Mouse (Mus musculus) cerebellum, adult 8-10 months (tissue): Measurements from ENCODE around the gene Rps15.
A peak's percentile ranks its signal among the peaks of the same experiment; 100 is the strongest.

Experiments used
- DNase-seq: peaks from one replicate; pipeline ENCODE4 v3.0.0; 2022

Rps15 gene

DNA sequence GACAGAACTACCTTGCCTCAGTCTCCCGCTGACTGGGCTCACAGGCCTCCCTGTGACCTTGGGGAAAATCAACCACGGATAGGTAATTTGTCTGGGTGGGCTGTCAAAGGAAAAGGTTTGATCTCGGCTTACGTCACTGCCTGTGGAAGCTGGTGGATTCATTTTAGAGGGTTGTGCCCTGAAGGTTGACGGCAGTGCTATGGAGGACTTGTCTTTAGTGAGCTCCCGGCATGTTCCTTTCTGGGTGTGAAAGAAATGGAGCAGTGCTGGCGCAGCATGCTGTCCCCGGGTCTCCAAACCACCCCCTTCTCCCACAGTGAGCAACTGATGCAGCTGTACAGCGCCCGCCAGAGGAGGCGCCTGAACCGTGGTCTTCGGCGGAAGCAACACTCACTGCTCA lies 1.1 kb downstream of the Rps15 start:
- no peak for DNase-seq

DNA sequence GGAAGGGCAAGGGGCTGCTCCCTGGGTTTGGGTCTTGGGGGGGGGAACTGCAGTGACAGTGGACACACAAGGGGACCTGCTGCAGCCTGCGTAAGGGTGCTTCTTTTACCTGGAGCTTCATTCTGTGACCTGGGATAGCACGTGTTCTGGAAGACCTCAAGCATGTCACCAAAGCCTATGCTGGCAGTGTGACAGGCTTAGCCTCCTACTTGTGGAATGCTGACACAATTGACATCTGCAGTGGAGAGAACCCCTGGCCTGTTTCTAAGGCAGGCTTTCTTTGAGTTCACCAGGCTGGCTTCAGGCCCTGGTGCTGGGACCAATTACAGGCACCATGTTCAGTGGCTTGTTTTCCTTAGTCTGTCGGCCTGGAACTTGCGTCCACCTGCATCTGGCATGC lies 2.1 kb downstream of the Rps15 start:
- DNase-seq, result no peak

DNA sequence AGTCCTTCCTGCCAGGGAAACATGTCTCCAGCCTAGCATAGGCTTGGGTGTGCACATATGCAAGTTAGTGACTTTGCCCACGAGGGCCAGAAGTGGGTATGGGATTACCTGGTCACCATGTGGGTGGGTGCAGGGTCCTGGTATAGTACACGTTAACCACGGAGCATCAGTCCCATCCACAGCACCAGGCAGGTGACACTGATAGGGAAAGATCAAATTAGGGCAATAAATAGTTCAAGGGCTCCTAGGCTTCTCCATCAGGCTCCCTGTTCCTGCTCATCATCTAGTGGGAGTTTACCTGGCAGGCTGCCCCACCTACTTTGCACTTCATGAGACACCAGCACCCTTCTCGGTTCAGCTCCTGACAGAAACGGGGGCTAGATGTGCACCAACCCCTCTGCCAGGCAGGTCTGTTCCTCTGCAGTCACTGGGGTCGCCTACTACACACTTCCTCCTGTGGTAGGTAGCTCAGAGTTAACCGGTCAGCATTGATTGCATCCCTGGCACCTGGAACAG lies 2.6 kb downstream of the Rps15 start:
- DNase-seq, result no peak

DNA sequence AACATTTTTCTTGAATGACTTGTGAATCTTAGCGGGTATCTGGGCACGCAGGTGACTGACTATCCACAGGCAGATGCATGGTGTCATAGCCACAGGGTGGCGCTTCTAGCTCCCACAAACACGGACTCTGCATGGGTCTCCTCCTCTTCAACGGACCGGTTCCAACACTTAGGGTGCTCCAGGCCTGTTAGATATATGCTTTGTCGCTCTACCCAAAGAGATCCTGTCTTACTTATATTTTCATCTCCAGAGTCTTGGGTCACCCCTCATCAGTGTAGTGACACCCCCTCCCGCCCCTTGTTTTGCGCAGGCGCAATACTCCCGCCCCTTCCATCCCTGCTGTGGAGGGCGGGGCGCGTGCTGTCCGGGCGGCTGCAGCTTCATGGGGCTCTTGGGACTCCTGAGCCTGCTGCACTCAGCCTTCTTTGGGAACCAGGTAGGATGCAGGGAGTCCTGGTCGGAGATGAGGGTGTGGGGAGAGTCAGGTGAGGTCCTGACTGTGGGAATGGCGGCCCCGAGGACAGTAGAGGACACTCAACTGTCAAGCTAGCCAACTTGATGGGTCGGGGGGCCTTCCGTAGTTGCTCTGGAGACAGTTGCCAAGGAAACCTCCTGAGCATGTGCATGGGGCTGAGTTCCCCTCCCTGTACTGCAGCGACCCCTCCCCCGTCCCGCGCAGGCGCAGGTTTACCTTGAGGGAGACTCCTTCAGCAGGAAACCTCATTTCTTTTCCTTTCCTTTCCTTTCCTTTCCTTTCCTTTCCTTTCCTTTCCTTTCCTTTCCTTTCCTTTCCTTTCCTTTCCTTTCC lies 3.6 kb downstream of the Rps15 start, which contains the start of gene Apc2:
Gene Apc2 (plus strand): TSS at position 360 of the 808 bp plus-strand sequence.
- peak; percentile 86 for DNase-seq

DNA sequence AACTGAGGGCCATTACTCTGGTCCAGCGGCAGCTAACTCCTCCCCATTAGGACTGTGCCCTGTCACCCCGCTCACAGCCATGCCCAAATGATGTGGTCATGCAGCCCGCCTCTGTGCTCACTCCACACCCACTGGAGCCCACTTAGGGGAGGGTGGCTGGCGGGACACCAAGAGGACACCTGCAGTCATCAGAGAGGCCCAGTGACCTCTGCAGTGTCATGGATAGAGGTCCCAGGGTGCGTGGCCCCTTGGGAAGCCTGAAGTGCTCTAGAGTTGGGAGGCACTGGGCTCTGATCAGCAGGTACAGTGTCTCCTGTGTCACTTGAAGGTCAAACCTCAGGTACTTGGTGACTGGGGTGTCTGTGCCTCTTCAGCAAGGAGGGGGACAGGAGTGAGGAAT lies 4.6 kb downstream of the Rps15 start:
- DNase-seq, result no peak

DNA sequence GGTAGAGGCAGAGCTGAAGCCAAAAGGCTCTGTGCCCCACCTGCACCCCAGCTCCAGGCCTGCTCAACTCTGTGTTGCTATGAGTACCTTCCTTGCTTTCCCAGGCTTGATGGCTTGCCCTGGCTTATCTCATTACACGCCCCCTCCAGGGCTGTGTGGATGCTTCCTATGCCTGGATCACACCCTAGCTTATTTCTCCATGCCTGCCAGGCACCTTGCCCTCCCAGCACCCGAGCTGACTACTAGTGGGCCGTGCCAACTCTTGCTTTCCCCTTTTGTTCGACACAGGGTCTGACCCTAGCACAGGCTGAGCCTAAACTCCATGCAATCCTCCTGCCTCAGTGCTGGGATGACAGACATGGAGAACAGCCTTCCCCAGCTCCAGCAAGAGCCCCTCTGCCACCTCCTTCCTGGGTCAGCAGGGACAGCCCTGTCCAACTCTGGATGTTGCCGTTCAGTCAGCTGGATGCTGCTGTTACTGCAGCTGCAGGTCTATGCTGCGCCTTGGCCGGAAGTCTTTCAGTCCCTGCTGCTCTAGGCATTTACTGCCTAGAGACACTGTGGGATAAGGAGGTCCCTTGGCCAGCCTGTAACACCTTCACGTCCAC lies 5.4 kb downstream of the Rps15 start:
- no peak for DNase-seq

DNA sequence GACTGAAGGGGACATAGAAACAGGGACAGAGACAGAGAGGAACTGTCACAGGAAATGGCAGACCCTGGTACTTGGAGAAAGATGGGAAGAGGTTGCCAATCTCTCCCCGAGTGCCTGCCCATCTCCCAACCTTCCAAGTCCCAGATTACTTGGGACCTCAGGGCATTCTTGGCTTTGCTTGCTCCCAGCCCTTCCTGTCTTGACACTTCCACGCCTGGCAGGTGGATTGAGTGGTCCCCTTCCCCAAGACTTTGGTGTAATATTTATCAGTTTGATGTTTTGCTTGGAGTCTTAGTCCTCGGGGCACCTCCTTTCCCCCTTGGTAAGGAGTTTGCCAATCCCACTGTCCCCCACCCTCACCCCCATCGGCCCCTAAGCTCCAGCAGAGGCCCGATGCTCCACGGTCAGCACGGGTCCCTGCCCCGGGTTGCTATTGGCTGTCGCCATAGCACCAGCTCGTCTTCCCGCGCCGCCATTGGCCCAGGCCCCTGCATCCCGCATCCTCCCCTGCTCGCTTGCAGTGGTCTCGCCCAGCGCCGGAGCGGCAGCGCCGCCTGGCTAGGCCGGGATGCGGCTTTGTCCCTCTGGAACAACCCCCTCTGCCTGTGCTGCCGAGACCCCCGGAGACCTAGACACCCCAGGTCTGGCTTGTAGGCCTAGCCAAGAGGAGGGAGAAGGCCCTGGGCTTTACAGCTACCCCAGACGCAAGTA lies 6.5 kb downstream of the Rps15 start:
- DNase-seq, result peak; percentile 91

DNA sequence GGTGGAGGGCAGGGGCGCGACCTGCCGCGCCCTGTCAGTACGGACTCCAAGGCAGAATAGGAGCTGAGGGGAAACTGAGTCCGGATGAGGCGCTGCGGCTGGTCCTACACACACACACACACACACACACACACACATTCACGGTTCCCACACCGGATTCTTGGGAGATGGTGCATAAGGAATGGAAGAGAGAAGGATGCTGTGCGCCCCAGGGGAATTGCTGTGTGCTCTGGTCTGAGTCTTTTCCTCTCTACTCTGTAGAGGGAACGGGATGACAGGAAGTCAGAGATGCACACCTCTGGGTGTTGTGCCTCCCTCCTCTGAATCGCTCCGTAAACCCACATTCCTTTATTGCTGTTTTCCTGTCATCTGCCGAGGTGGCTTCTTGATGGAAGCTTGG lies 7.0 kb downstream of the Rps15 start:
- DNase-seq, result no peak

DNA sequence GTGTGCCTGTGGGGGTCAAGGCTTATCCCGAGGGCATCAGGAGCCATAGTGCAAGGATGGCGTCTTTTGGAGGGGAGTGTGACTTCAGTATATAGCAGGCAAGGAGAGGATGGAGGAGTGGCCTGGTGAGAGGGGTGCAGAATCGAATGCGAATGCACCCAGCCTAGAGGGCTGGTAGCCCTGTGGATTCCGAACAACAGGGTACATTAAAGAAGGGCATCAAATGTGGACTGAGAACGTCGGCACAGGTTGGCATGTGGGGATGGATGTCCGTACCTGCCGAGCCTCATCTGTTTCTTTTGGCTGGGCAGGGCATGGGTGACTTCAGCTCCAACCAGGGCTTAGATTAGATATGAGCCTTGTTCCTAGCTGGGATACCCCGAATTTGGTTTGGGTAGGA lies 7.6 kb downstream of the Rps15 start:
- DNase-seq, result no peak

DNA sequence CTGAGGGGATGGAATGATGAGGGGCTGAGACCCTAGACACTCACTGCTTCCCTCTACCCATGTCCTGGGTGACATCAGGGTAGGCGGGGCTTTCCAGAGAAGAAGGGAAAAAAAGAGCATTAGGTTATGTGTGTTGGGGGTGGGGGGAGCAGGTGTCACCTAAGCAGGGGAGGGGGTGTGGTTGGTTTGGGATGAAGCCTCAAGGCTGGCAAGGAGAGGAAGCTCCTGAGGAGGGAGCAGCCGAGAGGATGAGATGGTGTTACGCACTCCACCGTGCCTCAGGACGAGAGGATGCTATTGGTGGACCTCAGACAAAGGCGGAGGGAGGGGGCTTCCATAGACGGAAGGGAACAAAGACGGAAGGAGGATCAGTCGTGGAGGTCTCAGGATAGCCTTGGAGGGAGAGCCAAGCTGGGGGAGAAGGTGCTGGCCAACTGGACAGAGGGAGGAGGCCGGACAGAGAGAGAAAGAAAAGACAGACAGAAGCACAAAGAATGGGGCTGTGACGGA lies 8.5 kb downstream of the Rps15 start:
- DNase-seq, result no peak

DNA sequence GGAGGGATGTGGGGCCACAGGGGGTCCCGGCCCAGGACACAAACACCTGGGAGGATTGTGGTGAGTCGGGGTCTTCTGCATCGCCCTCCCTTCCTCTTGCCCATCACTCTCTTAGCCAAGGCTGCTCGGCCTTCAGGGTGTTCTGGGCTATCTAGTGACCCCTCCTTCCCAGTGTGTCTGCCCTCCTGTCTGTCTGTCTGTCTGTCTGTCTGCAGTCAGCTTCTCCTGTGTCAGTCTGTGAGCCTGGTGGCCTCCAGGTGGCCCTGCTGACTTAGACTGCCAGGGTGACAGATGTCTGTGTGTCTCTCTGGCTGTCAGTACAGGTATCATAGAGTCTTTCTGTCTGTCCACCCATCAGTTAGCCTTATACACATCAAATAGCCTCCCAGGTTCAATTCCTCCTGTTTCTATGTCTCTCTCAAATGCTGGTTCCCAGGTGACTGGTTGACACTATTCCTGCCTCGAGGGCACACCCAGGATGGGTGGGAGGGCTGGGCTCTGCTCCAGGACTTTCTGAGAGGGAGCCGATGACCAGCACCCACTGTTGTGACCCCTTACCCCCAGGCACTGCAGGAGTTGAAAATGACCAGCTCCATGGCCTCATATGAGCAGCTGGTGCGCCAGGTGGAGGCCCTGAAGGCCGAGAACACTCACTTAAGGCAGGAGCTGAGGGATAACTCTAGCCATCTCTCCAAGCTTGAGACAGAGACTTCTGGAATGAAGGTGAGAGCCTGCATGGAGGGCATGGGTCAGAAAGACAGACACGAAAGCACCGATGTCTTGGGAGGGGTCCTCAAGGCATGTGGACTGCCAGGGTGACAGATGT lies 9.2 kb downstream of the Rps15 start:
- DNase-seq, result no peak

DNA sequence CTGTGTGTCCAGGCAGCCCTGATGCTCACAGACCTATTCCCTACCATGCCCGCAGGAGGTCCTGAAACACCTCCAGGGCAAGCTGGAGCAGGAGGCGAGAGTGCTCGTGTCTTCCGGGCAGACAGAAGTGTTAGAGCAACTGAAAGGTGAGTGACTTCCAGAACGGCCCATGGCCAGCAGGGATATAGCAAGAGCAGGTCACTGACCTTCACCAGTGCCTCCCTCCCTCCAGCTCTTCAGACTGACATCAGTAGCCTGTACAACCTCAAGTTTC lies 9.8 kb downstream of the Rps15 start:
- DNase-seq, result no peak

DNA sequence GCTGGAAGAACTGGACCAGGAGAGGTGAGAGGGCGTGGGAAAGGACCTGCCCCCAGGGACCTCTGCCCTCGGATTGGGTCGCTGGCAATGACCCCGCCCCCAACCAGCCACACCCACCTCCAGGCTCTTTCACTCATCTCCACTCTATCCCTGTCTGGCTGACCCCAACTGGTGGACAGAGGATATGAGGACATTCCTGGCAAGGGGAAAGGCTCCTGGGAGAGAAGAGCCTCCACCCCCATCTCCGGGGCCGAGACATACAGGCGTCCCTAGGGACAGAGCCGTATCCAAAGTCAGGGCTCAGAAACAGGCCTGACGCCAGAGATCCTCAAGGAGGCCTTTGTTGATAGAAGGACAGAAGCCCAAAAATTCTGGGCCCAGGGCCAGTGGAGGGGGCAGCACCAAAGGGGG lies 10.2 kb downstream of the Rps15 start:
- no peak for DNase-seq

DNA sequence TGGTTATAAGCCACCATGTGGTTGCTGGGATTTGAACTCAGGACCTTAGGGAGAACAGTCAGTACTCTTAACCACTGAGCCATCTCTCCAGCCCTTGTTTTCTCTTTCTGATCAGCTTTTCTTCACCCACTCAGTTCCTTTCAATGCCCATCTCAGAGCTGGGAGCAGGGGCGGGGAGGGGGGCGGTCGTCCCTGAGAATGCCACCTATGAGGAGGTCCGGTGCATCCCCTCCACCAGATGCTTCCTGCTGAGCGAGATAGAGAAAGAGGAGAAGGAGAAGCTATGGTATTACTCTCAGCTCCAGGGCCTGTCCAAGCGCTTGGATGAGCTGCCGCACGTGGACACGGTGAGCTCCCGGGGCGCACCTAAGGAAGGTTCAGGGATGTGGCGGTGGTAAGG lies 12.2 kb downstream of the Rps15 start:
- DNase-seq, result no peak

DNA sequence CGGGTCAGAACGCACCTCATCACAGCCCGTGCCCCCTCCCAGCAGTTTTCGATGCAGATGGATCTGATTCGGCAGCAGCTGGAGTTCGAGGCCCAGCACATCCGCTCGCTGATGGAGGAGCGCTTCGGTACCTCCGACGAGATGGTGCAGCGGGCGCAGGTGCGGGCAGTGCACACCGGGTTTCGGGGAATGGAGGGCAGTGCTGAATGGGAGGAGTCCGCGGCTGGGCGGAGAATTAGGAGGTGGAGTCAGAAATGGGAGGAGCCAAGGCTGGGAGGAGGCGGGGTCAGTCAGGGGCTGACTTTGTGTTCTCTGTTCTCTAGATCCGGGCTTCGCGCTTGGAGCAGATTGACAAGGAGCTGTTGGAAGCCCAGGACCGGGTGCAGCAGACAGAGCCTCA lies 12.6 kb downstream of the Rps15 start:
- DNase-seq, result no peak

DNA sequence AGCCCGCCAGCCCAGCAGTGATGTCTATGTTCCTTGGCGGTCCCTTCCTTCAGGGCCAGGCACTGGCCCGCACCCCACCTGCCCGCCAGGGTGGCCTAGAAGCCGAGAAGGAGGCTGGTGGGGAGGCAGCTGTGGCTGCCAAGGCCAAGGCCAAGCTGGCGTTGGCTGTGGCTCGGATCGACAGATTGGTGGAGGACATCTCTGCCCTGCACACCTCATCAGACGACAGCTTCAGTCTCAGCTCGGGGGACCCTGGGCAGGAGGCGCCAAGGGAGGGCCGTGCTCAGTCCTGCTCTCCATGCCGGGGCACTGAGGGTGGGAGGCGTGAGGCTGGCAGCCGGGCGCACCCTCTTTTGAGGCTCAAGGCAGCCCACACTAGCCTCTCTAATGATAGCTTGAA lies 19.3 kb downstream of the Rps15 start:
- peak; percentile 48 for DNase-seq

DNA sequence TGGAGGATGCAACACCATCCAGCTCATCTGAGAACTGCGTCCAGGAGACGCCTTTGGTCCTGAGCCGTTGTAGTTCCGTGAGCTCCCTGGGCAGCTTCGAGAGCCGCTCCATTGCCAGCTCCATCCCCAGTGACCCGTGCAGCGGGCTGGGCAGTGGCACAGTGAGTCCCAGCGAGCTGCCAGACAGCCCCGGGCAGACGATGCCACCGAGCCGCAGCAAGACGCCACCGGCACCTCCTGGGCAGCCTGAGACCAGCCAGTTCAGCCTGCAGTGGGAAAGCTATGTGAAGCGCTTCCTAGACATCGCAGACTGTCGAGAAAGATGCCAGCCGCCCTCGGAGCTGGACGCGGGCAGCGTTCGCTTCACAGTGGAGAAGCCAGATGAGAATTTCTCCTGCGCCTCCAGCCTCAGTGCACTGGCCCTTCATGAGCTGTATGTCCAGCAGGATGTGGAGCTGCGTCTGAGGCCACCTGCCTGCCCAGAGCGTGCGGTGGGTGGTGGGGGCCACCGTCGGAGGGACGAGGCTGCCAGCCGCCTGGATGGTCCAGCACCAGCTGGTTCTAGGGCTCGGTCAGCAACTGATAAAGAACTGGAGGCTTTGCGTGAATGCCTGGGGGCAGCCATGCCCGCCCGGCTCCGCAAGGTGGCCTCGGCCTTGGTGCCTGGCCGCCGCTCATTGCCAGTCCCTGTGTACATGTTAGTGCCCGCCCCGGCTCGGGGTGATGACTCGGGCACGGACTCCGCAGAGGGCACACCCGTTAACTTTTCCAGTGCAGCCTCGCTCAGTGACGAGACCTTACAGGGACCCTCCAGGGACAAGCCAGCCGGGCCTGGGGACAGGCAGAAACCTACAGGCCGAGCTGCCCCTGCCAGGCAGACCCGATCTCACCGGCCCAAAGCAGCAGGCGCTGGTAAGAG lies 20.6 kb downstream of the Rps15 start:
- DNase-seq, result peak; percentile 55

DNA sequence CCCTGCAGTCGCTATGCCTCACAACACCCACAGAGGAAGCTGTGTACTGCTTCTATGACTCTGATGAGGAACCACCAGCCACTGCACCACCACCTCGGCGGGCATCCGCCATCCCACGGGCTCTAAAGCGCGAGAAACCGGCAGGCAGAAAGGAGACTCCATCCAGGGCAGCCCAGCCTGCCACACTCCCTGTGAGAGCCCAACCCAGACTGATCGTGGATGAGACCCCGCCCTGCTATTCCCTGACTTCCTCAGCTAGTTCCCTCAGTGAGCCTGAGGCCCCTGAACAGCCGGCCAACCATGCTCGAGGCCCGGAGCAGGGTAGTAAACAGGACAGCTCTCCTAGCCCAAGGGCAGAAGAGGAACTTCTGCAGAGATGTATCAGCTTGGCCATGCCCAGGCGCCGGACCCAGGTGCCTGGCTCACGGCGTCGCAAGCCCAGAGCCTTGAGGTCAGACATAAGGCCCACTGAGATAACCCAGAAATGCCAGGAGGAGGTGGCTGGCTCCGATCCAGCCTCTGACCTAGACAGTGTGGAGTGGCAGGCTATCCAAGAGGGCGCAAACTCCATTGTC lies 21.5 kb downstream of the Rps15 start:
- peak; percentile 62 for DNase-seq

DNA sequence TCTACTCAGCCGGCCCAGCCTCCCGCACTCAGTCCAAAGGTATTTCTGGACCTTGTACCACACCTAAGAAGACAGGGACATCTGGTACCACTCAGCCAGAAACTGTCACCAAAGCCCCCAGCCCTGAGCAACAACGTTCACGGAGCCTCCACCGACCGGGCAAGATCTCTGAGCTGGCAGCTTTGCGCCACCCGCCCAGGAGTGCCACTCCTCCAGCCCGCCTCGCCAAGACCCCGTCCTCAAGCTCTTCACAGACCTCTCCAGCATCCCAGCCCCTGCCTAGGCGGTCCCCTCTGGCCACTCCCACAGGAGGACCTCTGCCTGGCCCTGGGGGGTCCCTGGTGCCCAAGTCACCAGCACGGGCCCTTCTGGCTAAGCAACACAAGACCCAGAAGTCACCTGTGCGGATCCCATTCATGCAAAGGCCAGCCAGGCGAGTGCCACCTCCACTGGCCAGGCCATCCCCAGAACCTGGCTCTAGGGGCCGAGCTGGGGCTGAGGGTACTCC lies 22.3 kb downstream of the Rps15 start:
- DNase-seq, result peak; percentile 28

DNA sequence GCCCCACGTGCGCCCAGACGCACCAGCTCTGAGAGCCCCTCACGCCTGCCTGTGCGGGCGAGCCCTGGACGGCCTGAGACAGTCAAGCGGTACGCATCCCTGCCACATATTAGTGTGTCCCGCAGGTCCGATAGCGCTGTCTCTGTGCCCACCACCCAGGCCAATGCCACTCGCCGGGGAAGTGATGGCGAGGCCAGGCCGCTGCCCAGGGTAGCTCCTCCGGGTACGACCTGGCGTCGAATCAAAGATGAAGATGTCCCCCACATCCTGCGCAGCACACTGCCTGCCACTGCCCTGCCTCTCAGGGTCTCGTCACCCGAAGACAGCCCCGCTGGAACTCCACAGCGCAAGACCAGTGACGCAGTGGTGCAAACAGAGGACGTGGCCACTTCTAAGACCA lies 23.1 kb downstream of the Rps15 start:
- DNase-seq, result peak; percentile 25

DNA sequence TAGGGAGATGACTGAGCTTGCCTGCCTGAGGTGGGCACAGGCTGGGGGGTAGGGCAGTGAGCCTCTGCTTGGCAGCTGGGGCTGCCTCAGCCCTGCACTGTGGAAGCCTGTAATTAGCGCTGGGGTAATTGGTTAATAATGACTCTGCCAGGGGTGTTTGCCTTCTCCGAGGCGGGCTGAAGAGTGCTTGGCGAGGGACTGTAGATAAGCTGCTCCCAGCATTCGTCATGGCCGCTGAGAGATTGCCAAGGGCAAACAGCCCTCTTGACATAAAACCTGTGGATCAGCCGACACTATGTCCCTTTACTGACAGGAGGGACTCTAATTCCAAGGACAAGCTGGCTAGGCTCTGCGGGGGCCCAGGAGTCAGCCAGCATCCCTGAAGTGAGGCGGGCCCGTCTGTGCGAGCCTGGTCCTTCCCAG lies 24.1 kb downstream of the Rps15 start:
- peak; percentile 34 for DNase-seq
